Mouse (Mus musculus) heart, embryonic 11.5 days (tissue): ENCODE results near the gene Ak5. TPM values are rescaled to one million over a fixed set of nuclear protein-coding genes. Genes with fewer than 3 reads are reported as not detected.
"Not testable (repeated sequence)": the region's sequence is repeated elsewhere in the genome, so short reads cannot be mapped to it uniquely, and the experiment has no call there.

ENCODE experiments used
- ATAC-seq: fragments of 200-750 bp; cut with Nextera tagmentation; replicated peaks from 2 replicates; pipeline ENCODE4 v1.8.0; 2017; ENCODE audit warnings: moderate library complexity; ENCODE audit not compliant: insufficient number of reproducible peaks, low FRiP score, low TSS enrichment
- H3K27ac ChIP-seq: fragments of 300-500 bp; sonication (generic); 2 replicates; pipeline ENCODE4 v1.5.1; 2014; ENCODE audit warnings: mild to moderate bottlenecking, low read depth, low read length
- H3K27me3 ChIP-seq: fragments of 300-500 bp; sonication (generic); 2 replicates; pipeline ENCODE4 v1.6.1; 2014; ENCODE audit warnings: mild to moderate bottlenecking, low read length, mixed read lengths; ENCODE audit not compliant: control insufficient read depth, insufficient read depth
- H3K36me3 ChIP-seq: fragments of 300-500 bp; sonication (generic); 2 replicates; pipeline ENCODE4 v1.6.1; 2014; ENCODE audit warnings: mild to moderate bottlenecking, low read length, moderate library complexity, mixed read lengths; ENCODE audit not compliant: control insufficient read depth, insufficient read depth
- H3K4me1 ChIP-seq: fragments of 300-500 bp; sonication (generic); 2 replicates; pipeline ENCODE4 v1.6.1; 2014; ENCODE audit warnings: low read length; ENCODE audit not compliant: control insufficient read depth, insufficient read depth
- H3K4me2 ChIP-seq: fragments of 300-500 bp; sonication (generic); 2 replicates; pipeline ENCODE4 v1.6.1; 2014; ENCODE audit warnings: mild to moderate bottlenecking, moderate library complexity
- H3K4me3 ChIP-seq: fragments of 300-500 bp; sonication (generic); 2 replicates; pipeline ENCODE4 v1.5.1; 2014; ENCODE audit warnings: low read depth, low read length
- H3K9ac ChIP-seq: fragments of 300-500 bp; sonication (generic); 2 replicates; pipeline ENCODE4 v1.6.1; 2014; ENCODE audit warnings: mild to moderate bottlenecking, low read depth, low read length, moderate library complexity
- H3K9me3 ChIP-seq: fragments of 300-500 bp; sonication (generic); replicated peaks from 2 replicates; pipeline ENCODE4 v1.6.1; 2016; ENCODE audit warnings: low read length; ENCODE audit not compliant: control insufficient read depth
- WGBS: fragments of 180-500 bp; shearing (Covaris S2); extraction: QIAGEN DNeasy Blood & Tissue Kit; methylation state at CpG from one replicate; pipeline ENCODE4 v1.1.7; 2014; ENCODE audit not compliant: insufficient replicate concordance; 5-methylcytosine and 5-hydroxymethylcytosine counted together
- polyA plus RNA-seq: library from polyadenylated mRNA; unstranded; fragments of >200 nt; fragmentation: Nextera tagmentation; extraction: Ambion mirVana; gene quantifications from 2 replicates; pipeline ENCODE4 v1.2.1, GENCODE M21; 2014

The Ak5 gene
- polyA plus RNA-seq, 1 experiment from 2014 or later: 1.9 TPM

- ATAC-seq: no peak
- no peaks in the 10 kb centered on the region for H3K4me1 ChIP-seq
- no peak overlapping the region for H3K4me2 ChIP-seq
- H3K9me3 ChIP-seq: 0 out of 2 replicates have a peak, but pooled peaks cover 3% of the 10 kb centered on the region
- no peaks in the 10 kb centered on the region for H3K36me3 ChIP-seq
- H3K27ac ChIP-seq: no peak overlapping the region
- H3K27me3 ChIP-seq: no peaks in the 10 kb centered on the region
- WGBS: 85% methylated on average over 5 of the region's 5 CpGs
- H3K9ac ChIP-seq: no peak overlapping the region
- no peak overlapping the region for H3K4me3 ChIP-seq
These were observed 59.1 kb downstream of the Ak5 start for GRCm38 (mm10) chr3:152609076-152609475.

- Histone ChIP-seq H3K27ac (no peak overlapping the region), H3K4me3 (no peak overlapping the region), H3K4me1 (no peaks in the 10 kb centered on the region), H3K27me3 (no peaks in the 10 kb centered on the region), H3K4me2 (no peak overlapping the region), H3K9ac (no peak overlapping the region), H3K36me3 (no peaks in the 10 kb centered on the region), H3K9me3 (no peaks in the 10 kb centered on the region)
- WGBS: 61% methylated on average over 11 of the region's 11 CpGs
- ATAC-seq: no peak
These were observed 62.3 kb downstream of the Ak5 start for GRCm38 (mm10) chr3:152605849-152606248.

- no peak overlapping the region for H3K4me2 ChIP-seq
- no peaks in the 10 kb centered on the region for H3K36me3 ChIP-seq
- WGBS: 86% methylated on average over 6 of the region's 6 CpGs
- H3K27ac ChIP-seq: no peak overlapping the region
- no peaks in the 10 kb centered on the region for H3K4me1 ChIP-seq
- H3K9ac ChIP-seq: no peak overlapping the region
- ATAC-seq: no peak
- H3K4me3 ChIP-seq: no peak overlapping the region
- H3K27me3 ChIP-seq: no peaks in the 10 kb centered on the region
- H3K9me3 ChIP-seq: no peaks in the 10 kb centered on the region
These were observed 68.5 kb downstream of the Ak5 start for GRCm38 (mm10) chr3:152599679-152600078.

- no peak for ATAC-seq
- Histone ChIP-seq H3K4me3 (no peak overlapping the region), H3K9ac (no peak overlapping the region), H3K27me3 (no peaks in the 10 kb centered on the region), H3K36me3 (no peaks in the 10 kb centered on the region), H3K4me1 (no peaks in the 10 kb centered on the region), H3K4me2 (no peak overlapping the region), H3K9me3 (no peaks in the 10 kb centered on the region), H3K27ac (no peak overlapping the region)
- WGBS: 84% methylated on average over 7 of the region's 7 CpGs
These were observed 71.6 kb downstream of the Ak5 start for GRCm38 (mm10) chr3:152596406-152597050.

- no peak overlapping the region for H3K4me3 ChIP-seq
- H3K27me3 ChIP-seq: no peaks in the 10 kb centered on the region
- no peak overlapping the region for H3K9ac ChIP-seq
- 60% methylated on average over 8 of the region's 8 CpGs for WGBS
- no peaks in the 10 kb centered on the region for H3K4me1 ChIP-seq
- H3K36me3 ChIP-seq: no peaks in the 10 kb centered on the region
- no peak overlapping the region for H3K27ac ChIP-seq
- H3K4me2 ChIP-seq: no peak overlapping the region
- ATAC-seq: no peak
- no peaks in the 10 kb centered on the region for H3K9me3 ChIP-seq
These were observed 75.3 kb downstream of the Ak5 start for GRCm38 (mm10) chr3:152592767-152593425.

GRCm38 (mm10) chr3:152590491-152590890 is 77.7 kb downstream of the Ak5 start:
- H3K4me3 ChIP-seq: no peak overlapping the region
- no peaks in the 10 kb centered on the region for H3K27me3 ChIP-seq
- H3K9me3 ChIP-seq: no peaks in the 10 kb centered on the region
- H3K36me3 ChIP-seq: no peaks in the 10 kb centered on the region
- 35% methylated on average over 7 of the region's 7 CpGs for WGBS
- no peak overlapping the region for H3K4me2 ChIP-seq
- H3K27ac ChIP-seq: no peak overlapping the region
- H3K4me1 ChIP-seq: no peaks in the 10 kb centered on the region
- H3K9ac ChIP-seq: no peak overlapping the region
- no peak for ATAC-seq

- not testable (repeated sequence) for H3K4me3 ChIP-seq, H3K9me3 ChIP-seq, H3K4me2 ChIP-seq, H3K9ac ChIP-seq, H3K36me3 ChIP-seq, H3K4me1 ChIP-seq, ATAC-seq, H3K27ac ChIP-seq, H3K27me3 ChIP-seq
- 91% methylated on average over 3 of the region's 3 CpGs for WGBS
These were observed 79.1 kb downstream of the Ak5 start for GRCm38 (mm10) chr3:152589101-152589500.

GRCm38 (mm10) chr3:152587007-152587406 is 81.2 kb downstream of the Ak5 start:
- Histone ChIP-seq H3K36me3 (no peaks in the 10 kb centered on the region), H3K9me3 (no peaks in the 10 kb centered on the region), H3K9ac (no peak overlapping the region), H3K27ac (no peak overlapping the region), H3K4me2 (no peak overlapping the region), H3K4me3 (no peak overlapping the region), H3K27me3 (no peaks in the 10 kb centered on the region), H3K4me1 (no peaks in the 10 kb centered on the region)
- ATAC-seq: no peak
- 51% methylated on average over 2 of the region's 2 CpGs for WGBS

GRCm38 (mm10) chr3:152586191-152586590 is 82.0 kb downstream of the Ak5 start:
- H3K4me1 ChIP-seq: no peaks in the 10 kb centered on the region
- no peaks in the 10 kb centered on the region for H3K36me3 ChIP-seq
- no peak for ATAC-seq

More at GRCm38 (mm10) chr3:152586191-152586590, 82.0 kb downstream of the Ak5 start:
- Histone ChIP-seq H3K4me2 (no peak overlapping the region), H3K27ac (no peak overlapping the region), H3K9ac (no peak overlapping the region), H3K27me3 (no peaks in the 10 kb centered on the region), H3K4me3 (no peak overlapping the region), H3K9me3 (no peaks in the 10 kb centered on the region)
- 82% methylated on average over 8 of the region's 8 CpGs for WGBS
